Mouse (Mus musculus): ENCODE measurements around the gene Gak. TPM values are rescaled to one million over a fixed set of nuclear protein-coding genes. Genes with fewer than 3 reads are reported as not detected.

The Gak gene
- polyA plus RNA-seq (2015; fragmentation: Nextera tagmentation; extraction: Ambion mirVana), result 23.1 and 33.3 TPM in 2 replicates

DNA sequence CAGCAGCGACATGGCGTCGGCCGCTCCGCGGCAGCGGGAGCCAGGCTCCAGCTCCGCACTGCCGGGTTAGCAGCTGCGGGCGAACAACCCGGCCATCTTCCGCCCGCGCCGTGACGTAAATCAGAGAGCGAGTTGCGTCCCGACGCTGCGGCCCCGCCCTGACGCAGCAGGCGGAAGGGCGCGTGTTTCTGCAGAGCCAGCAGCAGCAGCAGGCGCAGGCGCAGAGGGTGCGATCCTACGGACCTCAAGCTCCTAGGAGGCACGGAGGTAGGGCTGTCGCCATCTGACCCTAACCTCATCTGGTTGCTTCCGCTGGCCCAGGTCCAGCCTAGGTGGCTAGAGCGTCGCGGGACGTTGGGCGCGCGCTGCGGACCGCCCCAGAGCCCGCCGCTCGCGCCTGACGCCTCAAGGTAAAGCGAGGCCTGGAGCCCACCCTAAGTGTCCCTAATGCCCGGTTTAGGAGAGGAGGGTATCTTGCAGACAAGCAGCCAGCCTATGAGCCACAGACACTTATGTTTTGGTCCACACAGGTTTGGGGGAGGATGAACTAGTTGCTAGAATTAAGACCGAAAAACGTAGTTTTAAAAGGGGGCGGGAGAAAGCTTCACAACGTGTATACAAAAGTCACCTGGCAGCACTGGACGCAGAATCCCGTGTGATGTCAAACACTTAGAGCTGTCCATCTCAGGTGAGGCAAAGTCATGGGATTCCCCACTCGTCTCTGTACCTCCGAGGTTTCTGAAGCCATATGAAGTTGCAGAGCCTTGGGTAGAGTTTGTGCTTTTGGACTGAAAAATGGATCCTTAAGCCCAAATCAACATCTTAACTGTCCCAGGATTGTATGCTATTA is at the start of gene Gak, which contains the start of gene Tmem175:
Gene Gak, minus strand, starts transcription at position 122 of the 850 bp plus-strand sequence.
Gene Tmem175, plus strand, starts transcription at position 137 of the 850 bp plus-strand sequence.
- Histone ChIP-seq H3K27me3 (no peaks in the 10 kb centered on the region), H3K4me3 (replicated peaks) (peak within 1 kb of the TSS; percentile 91), H3K36me3 (peaks cover 3% of the 10 kb centered on the region; the same call in 1 of the 2 replicates), H3K4me2 (peak within 1 kb of the TSS; percentile 80), H3K9ac (peak within 1 kb of the TSS; percentile 93), H3K9me3 (replicated peaks) (no peaks in the 10 kb centered on the region), H3K4me1 (replicated peaks) (peaks cover 52% of the 10 kb centered on the region), H3K27ac (peak within 1 kb of the TSS; percentile 89)
- DNase-seq, result peak; percentile 89
- peak; percentile 95 for ATAC-seq (ENCODE audit: low read depth)
- under 1% methylated on average over 58 of the region's 58 CpGs for WGBS (ENCODE audit: insufficient replicate concordance)

DNA sequence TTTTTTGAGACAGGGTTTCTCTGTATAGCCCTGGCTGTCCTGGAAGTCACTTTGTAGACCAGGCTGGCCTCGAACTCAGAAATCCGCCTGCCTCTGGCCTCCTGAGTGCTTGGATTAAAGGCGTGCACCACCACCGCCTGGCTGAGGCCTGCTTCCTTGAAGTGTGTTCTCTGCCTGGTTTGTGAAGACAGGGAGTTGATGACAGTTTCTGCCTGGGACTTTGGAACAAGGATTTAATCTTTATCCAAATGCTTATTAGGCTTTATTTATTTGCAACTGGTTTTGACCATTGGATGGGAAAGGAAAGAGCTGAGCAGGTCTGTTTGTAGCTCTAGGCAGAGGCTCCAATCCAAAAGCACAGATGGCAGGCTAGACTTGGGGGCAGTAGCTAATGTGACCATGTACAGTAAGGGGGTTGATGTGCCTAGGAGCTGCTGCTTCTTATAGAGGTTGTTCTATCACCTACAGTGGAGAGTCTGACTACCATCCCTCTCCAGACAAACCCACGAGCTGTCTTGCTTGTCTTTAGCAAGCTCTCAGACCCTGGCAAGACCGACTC is 48.8 kb upstream of the Gak start:
- Histone ChIP-seq H3K9me3 (replicated peaks) (no peaks in the 10 kb centered on the region), H3K27me3 (no peaks in the 10 kb centered on the region), H3K4me2 (no peak overlapping the region), H3K27ac (peak overlapping the region; percentile 96), H3K4me3 (replicated peaks) (no peak overlapping the region), H3K9ac (0 out of 2 replicates have a peak overlapping the region, but pooled peaks have one; percentile 3), H3K36me3 (peaks cover 7% of the 10 kb centered on the region), H3K4me1 (replicated peaks) (peaks cover 75% of the 10 kb centered on the region)
- WGBS (ENCODE audit: insufficient replicate concordance), result 72% methylated on average over 6 of the region's 6 CpGs
- ATAC-seq (ENCODE audit: low read depth) (no peak), DNase-seq (no peak)

DNA sequence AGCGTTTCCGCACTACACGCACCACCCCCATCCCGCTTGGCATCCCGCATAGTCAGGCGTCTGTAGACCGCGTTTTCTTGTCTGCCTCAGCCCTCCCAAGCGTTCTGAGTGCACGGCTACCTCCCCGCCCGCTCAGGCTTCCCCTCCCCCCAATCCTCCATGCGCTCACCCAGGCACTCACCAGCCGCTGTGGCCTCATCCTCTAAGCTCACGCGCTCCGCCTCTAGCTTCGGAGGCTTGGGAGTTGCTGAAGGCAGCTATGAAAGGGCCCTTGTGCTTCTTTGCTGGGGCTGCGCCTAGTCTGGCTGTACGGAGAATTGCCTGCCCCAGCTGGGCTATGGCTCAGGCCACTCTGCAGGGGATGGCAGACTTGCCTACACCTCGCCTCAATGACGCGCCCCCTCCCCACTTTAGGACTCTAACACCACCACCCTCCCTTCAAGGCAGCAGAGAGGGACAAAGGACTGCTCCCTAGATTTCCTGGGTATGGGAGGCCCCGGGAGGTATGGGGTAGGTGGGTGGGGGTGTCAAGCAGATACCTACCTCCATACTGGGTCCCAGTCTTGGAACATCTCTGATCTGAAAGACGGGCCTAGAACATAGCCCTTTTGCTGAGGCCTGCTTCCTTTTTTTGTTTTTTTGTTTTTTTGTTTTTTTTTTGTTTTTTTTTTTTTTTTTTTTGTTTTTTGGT is 48.2 kb upstream of the Gak start:
- Histone ChIP-seq H3K36me3 (peaks cover 14% of the 10 kb centered on the region), H3K4me3 (replicated peaks) (peak overlapping the region; percentile 52), H3K27ac (peak overlapping the region; percentile 96), H3K4me2 (peak overlapping the region; percentile 75), H3K4me1 (replicated peaks) (peaks cover 81% of the 10 kb centered on the region), H3K9me3 (replicated peaks) (no peaks in the 10 kb centered on the region), H3K27me3 (no peaks in the 10 kb centered on the region), H3K9ac (peak overlapping the region; percentile 79)
- 9% methylated on average over 25 of the region's 25 CpGs for WGBS (ENCODE audit: insufficient replicate concordance)
- DNase-seq (peak; percentile 55), ATAC-seq (ENCODE audit: low read depth) (peak; percentile 47)

DNA sequence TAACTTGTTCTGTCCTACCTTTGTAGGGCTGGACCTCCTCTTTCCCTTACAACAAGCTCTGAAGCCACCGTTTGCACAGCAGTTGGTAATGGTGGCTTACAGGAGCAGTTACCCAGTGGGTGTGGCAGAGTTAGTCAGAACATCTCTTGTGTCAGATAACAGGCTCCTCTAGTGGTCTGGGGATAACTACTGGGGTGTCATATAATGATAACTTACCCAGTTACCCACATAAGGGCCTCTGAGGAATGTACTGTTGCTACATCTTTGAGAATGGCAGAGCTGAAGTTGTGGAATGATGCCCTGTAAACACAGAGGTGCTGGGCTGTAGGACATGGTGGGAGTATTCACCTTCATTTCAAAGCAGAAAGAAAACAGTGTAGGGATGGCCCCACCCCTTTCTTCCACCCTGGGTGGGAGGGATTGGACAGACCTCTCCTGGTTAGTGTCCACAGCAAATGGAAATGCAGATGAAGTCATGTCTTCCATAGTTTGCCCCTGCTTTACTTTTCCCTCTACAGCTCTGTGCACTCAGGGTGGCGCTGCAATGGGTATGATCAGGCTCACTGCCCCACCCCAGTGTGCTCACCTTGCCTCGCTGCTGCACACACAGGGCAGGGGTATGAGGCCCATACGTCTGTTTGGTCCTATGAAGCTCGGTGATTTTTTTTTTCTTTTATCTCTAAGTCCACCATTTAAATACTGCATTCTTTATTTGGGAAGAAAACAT is 47.4 kb upstream of the Gak start:
- no peaks in the 10 kb centered on the region for H3K9me3 ChIP-seq (replicated peaks)
- H3K4me2 ChIP-seq, result peak overlapping the region; percentile 75
- peaks cover 22% of the 10 kb centered on the region for H3K36me3 ChIP-seq
- peak overlapping the region; percentile 79 for H3K9ac ChIP-seq
- peak; percentile 83 for ATAC-seq (ENCODE audit: low read depth)
- peak overlapping the region; percentile 52 for H3K4me3 ChIP-seq (replicated peaks)
- no peaks in the 10 kb centered on the region for H3K27me3 ChIP-seq
- DNase-seq, result peak; percentile 69
- 4% methylated on average over 5 of the region's 5 CpGs for WGBS (ENCODE audit: insufficient replicate concordance)
- peak overlapping the region; percentile 96 for H3K27ac ChIP-seq
- H3K4me1 ChIP-seq (replicated peaks), result peaks cover 88% of the 10 kb centered on the region

DNA sequence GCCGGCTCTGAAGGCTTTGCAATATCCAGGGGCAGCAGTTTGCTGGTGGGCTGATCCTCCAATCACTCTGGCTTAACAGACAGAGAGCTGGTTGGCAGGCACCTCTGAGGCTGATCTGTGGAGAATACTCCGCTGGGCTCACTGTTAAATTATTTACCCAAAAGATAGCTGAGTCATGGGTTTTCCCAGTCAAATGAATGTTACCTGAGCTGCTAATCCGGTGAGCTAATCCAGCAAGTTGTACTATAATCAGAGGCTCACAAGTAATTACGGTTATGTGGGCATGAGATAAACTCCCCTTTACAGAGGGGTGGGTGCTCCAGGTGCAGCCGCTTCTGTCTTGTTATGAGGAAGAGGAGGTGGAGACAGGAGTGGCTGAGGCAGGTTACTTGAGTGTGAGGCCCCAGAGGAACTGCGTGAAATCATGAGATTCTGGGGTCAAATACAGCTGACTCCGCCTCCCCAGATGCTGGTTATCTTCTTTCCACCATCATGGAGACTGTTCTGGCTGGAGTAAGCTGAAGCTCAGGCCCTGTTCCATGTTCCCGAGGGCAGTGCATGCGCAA is 45.8 kb upstream of the Gak start, which contains the start of gene Slc26a1:
Gene Slc26a1, minus strand, starts transcription at position 319 of the 566 bp plus-strand sequence.
- no peaks in the 10 kb centered on the region for H3K27me3 ChIP-seq
- DNase-seq (peak; percentile 65), ATAC-seq (ENCODE audit: low read depth) (peak; percentile 57)
- peak within 1 kb of the TSS; percentile 60 for H3K4me3 ChIP-seq (replicated peaks)
- peak within 1 kb of the TSS; percentile 96 for H3K27ac ChIP-seq
- peaks cover 31% of the 10 kb centered on the region for H3K36me3 ChIP-seq
- H3K9ac ChIP-seq, result peak within 1 kb of the TSS; percentile 79
- 27% methylated on average over 9 of the region's 9 CpGs for WGBS (ENCODE audit: insufficient replicate concordance)
- peak within 1 kb of the TSS; percentile 75 for H3K4me2 ChIP-seq
- H3K9me3 ChIP-seq (replicated peaks), result no peaks in the 10 kb centered on the region
- peaks cover 96% of the 10 kb centered on the region for H3K4me1 ChIP-seq (replicated peaks)

DNA sequence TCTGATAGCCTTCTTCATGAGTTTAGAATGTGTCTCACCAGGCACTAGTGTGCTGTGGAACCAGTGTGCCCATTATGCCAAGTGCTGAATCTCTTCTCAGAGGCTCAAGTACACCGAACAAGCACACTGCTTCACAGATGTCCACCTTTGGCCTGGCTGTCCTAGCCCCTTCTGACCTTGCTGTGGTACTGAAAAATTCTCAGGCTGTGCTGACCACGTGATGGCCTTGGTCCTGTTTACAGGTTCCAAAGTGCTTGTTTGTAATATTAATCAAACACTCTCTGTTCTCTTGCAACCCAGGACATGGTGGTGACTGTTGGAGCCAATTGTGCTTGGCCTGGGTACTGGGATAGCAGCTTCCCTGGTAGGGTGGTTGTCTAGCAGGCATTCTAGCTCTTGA is 45.1 kb upstream of the Gak start:
- H3K9ac ChIP-seq, result peak overlapping the region; percentile 79
- H3K27me3 ChIP-seq, result no peaks in the 10 kb centered on the region
- peaks cover 98% of the 10 kb centered on the region for H3K4me1 ChIP-seq (replicated peaks)
- peak overlapping the region; percentile 60 for H3K4me3 ChIP-seq (replicated peaks)
- H3K27ac ChIP-seq, result peak overlapping the region; percentile 96
- no peaks in the 10 kb centered on the region for H3K9me3 ChIP-seq (replicated peaks)
- no peak for DNase-seq
- H3K36me3 ChIP-seq, result peaks cover 31% of the 10 kb centered on the region
- no peak for ATAC-seq (ENCODE audit: low read depth)
- peak overlapping the region; percentile 75 for H3K4me2 ChIP-seq
- WGBS (ENCODE audit: insufficient replicate concordance), result 61% methylated on average over 2 of the region's 2 CpGs

DNA sequence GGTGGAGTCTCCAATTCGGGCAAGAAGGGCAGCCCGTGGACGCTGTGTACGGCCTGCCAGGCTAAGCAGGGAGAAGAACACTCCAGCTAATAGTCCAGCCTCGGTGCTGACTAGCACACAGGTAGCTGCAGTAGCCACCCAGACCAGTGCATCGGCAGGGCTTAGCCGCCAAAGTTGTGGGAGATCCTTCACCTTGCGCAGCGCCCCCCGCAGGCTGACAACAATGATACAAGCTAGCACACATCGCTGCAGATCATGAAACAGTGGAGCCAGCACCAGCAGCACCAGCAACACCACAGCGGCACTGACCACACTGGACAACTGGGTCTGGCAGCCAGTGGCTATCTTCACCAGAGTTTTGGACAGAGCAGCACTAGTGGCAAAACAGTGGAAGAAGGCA is 42.2 kb upstream of the Gak start:
- WGBS (ENCODE audit: insufficient replicate concordance), result 89% methylated on average over 12 of the region's 12 CpGs
- ATAC-seq (ENCODE audit: low read depth) (no peak), DNase-seq (no peak)
- H3K9ac ChIP-seq, result 0 out of 2 replicates have a peak overlapping the region, but pooled peaks have one; percentile 18
- no peak overlapping the region for H3K4me2 ChIP-seq
- peaks cover 85% of the 10 kb centered on the region for H3K4me1 ChIP-seq (replicated peaks)
- H3K27ac ChIP-seq, result peak overlapping the region; percentile 90; the same call in 1 of the 2 replicates
- H3K36me3 ChIP-seq, result peaks cover 31% of the 10 kb centered on the region
- H3K27me3 ChIP-seq, result no peaks in the 10 kb centered on the region
- no peak overlapping the region for H3K4me3 ChIP-seq (replicated peaks)
- H3K9me3 ChIP-seq (replicated peaks), result no peaks in the 10 kb centered on the region

DNA sequence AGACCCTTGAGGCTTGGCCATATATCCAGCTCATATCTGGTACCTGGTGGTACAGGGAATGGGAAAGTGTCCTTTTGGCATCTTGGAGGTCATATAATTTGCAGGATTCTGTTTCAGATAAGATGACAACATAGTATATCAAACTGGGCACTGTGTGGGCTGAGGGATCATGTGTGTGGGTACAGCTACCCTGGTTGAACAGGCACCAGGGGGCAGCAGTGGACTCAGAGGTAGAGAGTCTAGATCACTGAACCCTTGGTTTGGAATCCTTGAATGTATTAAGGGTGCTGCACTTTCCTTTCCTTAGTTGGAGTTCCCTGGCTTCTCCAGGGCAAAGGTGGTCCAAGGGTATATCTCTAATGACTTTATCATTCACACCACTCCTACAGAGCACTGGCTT is 41.2 kb upstream of the Gak start:
- Histone ChIP-seq H3K4me3 (replicated peaks) (no peak overlapping the region), H3K36me3 (peaks cover 31% of the 10 kb centered on the region), H3K4me2 (no peak overlapping the region), H3K27me3 (0 out of 2 replicates have a peak, but pooled peaks cover 5% of the 10 kb centered on the region), H3K9ac (peak overlapping the region; percentile 27; the same call in 1 of the 2 replicates), H3K27ac (peak overlapping the region; percentile 90; the same call in 1 of the 2 replicates), H3K9me3 (replicated peaks) (no peaks in the 10 kb centered on the region), H3K4me1 (replicated peaks) (peaks cover 75% of the 10 kb centered on the region)
- ATAC-seq (ENCODE audit: low read depth) (peak; percentile 22), DNase-seq (peak; percentile 62)

DNA sequence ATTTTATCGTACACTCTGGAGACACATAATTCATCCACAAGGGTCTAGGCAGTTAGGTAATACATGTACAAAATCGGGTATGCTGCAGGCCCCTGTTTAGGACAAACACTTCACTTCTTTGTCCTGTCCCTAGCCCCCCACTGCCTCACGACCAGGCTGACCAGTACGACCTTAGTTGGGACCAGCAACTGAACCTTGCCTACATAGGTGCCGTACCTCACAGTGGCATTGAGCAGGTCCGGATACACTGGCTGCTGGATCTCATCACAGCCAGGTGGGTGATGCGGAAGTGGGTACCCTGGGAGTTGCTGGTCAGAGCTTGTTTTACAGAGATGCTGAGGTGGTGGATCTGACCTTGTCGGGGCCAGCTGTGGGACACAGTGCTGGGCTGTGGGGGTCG is 40.4 kb upstream of the Gak start:
- Histone ChIP-seq H3K36me3 (peaks cover 31% of the 10 kb centered on the region), H3K9ac (peak overlapping the region; percentile 82), H3K4me1 (replicated peaks) (peaks cover 67% of the 10 kb centered on the region), H3K9me3 (replicated peaks) (no peaks in the 10 kb centered on the region), H3K4me3 (replicated peaks) (peak overlapping the region; percentile 64), H3K27me3 (peaks cover 7% of the 10 kb centered on the region), H3K4me2 (peak overlapping the region; percentile 88), H3K27ac (peak overlapping the region; percentile 90)
- DNase-seq (no peak), ATAC-seq (ENCODE audit: low read depth) (no peak)
- 69% methylated on average over 9 of the region's 9 CpGs for WGBS (ENCODE audit: insufficient replicate concordance)

Data from liver, embryonic 13.5 days (tissue).